Mouse (Mus musculus) adrenal gland (tissue): Measurements from ENCODE around the gene Prickle1.

Experiments
- intact Hi-C: fragments of 180-260 bp; cut with DNase I; formaldehyde crosslinking; loops from one replicate; pipeline ENCODE4 v1.15.1; 2025
- long read RNA-seq, 2 experiments: library from polyadenylated mRNA; unstranded; transcript quantifications; one replicate each; pipeline ENCODE4 v2.0.0; 2020; ENCODE audit warnings: borderline replicate concordance in 1 of 2; ENCODE audit not compliant: insufficient replicate concordance in 1 of 2

The Prickle1 gene
- long read RNA-seq, experiment 1, partial matches to known transcripts, result 3 of 17 reads
- long read RNA-seq, experiment 1, other reads (novel, unspliced or antisense), result 14 of 17 reads
- long read RNA-seq, experiment 2, full-length matches to known transcripts, result 2 of 28 reads
- long read RNA-seq, experiment 2, partial matches to known transcripts, result 0 of 28 reads
- long read RNA-seq, experiment 2, other reads (novel, unspliced or antisense), result 26 of 28 reads

DNA sequence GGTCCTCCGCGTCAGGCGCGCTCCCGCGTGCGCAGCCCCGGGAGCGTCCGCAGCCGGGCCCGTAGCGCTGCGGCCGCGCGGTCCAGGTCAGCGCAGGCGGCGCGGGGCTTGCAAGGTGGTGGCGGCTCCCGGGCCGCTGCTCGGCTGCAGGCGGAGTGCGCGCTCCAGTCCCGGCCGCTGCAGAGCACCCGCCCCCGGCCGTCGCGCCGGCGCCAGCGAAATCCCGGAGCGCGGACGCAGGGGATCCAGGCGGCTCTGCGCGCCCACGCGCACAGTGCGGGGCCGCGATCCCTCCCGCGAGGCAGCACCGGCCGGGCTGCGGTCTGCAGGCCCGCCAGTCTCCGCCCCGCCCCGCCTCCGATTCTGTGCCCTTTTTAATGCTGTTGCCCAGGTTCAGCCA, at the start of gene Prickle1:
Prickle1 (minus strand) TSS at position 146 of the 400 bp plus-strand sequence.
- intact Hi-C loops, result no loop called here

DNA sequence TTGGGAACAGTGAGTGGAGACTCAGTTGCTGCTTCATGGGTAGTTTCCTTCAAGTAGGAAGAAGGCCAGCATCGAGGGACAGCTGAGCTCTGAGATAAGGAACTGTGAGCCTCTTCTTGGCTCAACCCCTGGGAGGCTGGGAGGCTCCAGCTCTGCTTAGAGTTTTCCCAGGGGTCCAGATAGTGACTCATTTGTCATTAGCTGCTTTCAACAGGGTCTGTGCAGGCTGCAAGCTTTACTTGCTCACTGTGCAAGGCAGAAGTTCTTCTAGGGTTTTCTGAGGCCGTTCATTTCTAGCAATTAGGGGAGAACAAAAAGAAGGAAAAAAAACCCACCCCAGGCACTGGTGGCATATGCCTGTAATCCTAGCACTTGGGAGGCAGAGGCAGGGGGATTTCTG, 44.5 kb upstream of the Prickle1 start:
- intact Hi-C loops, result no loop called here

DNA sequence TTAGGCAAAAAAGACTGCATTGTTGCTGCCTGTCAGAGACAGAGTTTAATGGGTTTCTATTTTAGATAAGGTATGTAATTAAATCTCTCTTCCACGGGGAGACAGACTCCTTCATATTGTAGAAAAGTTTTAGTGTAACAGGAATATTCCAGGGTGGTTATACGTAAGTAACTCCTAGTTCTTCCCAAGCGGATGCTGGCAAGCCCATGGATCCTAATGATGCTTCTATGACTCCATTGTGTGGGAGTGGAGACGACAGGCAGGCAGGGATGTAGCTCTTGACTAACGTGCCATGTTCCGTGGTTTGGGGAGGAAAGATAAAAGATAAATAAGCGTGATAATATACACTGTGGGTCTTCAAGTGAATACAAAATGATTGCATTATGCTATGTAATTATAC, 41.3 kb upstream of the Prickle1 start:
- intact Hi-C loops, result no loop called here

DNA sequence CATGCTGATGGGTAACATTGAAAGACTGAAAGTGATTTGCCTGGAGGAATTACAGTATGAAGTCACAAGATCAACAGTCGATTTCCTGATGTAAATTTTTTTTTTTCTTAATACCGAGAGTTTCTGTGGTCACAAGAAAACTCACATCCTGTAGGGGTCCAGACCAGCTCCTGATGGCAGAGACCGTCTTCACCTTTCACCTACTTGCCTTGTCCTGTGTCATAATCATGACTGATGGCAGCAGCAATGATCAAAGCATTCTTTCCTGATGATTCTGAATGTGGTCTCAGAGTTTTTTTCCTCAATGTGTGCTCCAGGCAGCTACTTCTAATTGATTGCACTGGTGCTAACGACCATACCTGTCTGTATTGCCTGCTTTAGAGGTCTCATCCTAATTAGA, 39.9 kb upstream of the Prickle1 start:
- intact Hi-C loops, result no loop called here

DNA sequence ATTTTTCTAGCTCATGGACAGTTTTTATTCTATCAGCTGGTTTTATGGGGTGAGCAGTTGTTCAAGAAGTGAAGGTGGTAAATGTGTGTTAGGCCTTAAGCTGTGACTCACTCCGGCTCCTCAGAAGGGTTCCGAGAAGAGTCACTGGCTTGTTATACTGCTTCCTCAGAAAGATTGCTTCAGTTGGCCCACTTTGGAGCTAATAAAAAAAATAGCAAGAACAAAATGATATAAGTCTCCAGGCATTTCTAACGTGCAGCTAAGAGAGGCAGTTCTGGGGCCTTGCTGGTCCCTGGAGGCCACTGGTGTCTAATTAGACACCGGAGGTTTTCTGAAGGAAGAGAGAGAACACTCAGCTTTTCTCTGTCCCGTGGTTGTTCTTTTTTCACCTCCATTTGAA, 38.8 kb upstream of the Prickle1 start:
- intact Hi-C loops, result no loop called here

DNA sequence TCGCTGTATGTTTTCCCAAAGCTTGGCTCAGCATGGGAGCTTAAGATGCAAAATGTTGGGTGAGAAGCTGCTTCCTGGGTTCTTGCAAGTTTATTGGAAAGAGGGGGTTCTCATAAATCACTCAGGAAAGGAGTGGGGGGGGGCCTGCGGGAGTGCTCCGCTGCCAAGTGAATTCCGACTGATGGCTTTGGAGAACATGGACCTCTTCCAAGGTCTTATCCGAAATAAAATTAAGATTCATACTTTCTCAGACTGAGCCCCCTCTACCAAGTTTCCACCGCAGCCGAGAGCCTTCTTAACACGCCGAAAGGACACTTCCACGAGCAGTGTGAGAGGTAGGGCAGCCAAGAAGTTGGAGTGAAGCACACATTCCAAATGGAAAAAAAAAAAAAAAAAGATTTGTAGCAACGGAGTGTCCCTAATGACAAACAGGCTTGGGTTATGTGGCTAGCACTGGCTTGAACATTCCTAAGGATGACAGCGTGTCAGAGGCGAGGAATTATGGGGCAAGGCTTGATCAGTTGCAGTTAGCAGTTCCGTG, 34.4 kb upstream of the Prickle1 start:
- intact Hi-C loops, result no loop called here

DNA sequence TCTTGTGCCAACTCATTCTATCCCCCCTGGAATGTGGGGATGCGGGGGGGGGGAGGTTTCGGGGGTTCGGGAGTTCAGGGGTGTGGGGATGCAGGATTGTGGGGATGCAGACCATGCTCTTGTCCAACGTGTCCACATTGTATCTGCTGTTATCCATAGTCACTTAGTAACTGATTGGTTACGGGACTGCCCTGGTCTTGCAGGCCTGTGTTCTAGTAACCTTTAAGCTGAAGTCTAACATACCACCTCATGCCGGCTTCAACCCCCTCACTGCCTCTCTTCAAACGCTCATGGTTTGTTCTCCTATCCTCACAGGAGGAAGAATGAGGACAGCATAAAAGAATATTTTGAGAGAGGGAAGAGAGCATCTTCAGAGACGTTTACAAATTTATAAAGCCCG, 33.5 kb upstream of the Prickle1 start:
- intact Hi-C loops, result no loop called here

DNA sequence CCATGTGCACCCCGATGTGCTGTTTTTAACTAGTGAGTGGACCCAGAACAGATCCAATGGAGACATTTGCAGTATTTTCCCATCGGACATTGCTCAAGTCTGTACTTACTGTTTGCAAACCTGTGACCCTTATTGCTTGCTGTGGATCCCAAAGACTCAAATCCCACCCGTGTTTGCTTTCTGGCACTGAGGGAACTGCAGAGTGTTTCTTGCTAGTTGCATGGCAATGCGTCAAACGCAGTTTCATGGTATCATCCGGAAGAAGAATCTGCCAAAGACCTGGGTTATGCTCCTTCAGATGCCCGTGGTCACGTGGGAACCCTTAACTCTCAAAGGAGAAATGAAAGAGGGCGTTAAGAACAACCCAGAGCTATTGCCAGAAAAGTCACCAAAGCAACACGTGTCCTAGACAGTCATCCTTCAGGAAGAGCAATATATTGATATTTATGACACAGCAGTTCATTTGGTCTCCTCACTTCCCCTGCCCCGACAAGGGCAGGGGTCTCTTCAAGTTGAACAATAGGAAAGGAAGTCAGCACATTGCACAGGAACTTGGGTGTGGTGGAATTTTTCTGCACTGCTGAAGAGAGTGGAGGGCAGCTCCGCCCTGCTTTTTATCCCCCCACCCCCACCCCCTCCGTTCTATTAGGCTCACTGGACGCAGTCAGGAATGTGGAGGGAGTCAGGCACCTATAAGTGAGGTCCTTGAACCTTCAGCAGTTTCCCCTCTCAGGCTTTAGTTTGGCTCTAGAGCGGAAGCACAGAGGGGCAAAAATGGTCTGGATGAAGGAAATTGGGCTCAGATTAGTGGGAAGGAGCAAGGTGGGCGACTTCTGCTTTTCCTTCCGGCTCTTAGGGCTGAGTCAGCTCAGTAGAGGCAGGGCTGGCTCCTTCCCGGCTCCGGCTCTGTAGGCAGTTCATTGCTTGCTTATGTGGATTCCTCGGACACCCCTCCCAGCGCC, 32.4 kb upstream of the Prickle1 start:
- intact Hi-C loops, result no loop called here

DNA sequence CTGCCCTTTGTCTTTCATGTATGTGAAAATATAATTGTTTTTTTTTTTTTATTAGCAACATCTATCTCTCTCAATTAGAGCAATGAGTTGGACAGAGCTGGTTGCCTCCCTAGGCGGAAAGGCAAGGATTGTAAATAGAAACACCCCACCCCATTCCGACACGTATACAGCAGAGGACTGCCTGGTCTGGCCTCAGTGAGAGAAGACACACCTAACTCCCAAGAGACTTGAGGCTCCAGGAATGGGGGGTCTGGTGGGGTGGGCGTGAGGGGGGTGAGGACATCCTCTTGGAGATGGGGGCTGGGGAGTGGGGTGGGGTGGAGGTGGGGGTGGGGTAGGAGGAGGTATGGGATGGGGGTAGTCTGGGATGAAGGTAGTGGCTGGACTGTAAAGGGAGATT, 23.9 kb upstream of the Prickle1 start:
- intact Hi-C loops, result no loop called here

DNA sequence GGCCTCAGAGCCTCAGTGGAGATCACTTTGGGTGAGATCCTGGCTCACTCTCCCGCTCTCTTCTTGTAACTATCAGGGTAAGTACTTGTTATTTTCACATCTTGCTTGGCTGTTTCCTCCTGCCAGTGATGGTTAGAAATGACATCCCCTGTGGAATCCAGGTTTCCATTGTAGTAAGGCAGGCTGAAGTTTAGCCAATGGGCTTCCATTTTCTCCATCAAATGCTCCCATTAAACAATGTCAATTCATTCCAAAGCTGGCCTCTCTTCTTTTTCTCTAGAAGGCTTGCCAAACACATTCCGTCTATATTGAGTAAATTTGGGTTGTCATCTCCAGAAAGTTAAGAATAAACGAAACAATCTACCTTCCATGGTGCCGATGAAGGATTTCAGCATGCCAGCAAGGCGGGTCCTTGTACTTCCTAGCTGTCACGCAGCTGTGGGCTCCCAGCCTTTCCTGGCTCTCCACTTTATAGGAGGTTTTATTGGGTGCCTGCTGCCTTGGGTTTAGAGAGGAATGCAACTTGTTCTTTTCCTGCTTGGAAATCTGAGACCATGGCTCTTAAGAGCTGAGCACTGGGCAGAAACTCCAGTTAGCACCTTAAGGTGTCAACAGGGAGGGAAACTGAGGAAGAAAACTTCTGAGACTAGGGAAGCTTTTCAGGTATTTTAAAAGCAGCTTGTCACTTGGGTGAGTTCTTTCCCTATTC, 22.9 kb upstream of the Prickle1 start:
- intact Hi-C loops, result no loop called here

DNA sequence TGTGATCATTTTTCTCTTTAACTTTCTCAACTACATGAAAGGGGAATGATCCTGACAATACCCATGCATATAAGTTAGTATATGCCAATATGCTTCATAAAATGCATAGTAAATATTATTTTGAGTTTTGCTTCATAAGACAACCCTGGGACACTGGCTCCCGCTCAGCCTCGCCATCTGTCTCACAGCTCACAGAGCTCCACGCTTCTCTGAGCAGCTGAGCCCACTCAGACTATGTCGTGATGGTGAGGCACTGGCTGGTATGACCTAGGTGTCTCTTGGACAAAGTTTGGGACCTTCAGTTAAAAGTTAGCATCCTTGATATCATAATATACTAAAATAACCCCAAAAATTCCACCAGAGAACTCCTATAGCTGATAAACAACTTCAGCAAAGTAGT, 20.6 kb upstream of the Prickle1 start:
- intact Hi-C loops, result no loop called here

DNA sequence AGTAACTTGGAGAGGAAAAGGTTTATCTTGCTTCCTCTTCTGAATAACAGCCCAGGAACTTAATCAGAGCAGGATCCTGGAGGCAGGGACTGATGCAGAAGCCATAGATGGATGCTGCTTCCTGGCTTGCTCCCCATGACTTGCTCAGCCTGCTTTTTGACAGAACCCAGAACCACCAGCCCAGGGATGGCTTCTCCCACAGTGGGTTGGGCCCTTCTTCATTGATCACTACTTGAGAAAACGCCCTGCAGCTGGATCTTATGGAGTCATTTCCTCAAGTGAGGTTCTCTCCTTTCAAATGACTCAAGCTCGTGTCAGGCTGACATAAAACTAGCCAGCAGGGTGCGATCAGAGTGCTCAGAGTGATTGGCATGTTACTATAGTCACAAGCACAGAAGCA, 19.3 kb upstream of the Prickle1 start:
- intact Hi-C loops, result no loop called here

DNA sequence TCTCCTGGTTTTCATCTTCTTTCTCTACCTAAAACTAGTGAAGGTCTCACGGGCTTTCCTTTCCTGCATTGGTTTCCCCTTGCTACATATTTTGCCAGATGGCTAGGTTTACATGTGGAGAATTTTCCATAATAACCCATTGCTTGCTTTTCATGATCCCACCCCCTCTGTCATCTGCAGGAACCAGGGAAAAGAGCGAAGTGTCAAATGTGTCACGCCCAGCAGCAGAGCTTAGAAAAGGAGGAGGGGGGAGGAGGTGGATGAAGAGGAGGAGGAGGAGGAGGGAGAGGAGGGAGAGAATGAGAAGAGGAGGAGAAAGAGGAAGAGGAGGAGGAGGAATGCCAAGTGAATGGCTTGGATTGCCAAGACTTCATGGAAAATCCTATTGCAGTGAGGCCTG, 17.9 kb upstream of the Prickle1 start:
- intact Hi-C loops, result no loop called here

DNA sequence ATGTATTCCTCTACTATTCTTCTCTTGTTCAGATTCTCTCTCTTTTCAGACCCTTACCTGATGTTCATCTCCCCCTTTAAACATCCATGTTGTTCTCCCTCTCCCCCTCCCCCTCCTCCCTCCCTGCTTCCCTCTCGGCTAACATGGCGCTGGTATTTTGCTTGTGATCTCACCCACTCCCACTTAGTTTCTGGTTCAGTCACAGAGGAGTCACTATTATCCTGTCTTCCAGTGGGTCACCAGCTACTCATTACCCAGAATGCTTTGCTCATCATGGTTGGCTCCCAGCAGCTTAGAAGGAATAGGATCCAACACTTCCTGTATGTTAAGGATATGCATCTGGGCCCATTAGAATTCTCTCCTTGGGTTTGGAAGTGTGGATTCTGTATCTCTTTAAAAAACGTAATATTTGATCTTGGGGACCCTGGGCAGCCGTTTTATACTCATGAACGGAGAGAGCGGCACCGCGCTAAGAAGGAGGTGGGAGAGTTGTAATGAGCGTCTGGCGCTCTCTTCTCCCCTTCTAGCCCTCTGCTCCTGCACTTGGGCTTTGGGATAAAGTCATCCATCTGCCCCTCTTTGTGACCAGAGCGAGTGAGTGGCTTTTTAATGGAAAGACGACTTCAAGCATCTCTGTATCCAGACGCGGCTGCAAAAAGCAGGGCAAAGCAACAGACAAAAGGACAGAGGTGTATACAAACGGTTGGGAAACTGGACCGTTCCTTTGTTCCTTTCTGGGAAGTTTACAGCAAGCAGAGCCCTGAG, 16.0 kb upstream of the Prickle1 start:
- intact Hi-C loops, result no loop called here

DNA sequence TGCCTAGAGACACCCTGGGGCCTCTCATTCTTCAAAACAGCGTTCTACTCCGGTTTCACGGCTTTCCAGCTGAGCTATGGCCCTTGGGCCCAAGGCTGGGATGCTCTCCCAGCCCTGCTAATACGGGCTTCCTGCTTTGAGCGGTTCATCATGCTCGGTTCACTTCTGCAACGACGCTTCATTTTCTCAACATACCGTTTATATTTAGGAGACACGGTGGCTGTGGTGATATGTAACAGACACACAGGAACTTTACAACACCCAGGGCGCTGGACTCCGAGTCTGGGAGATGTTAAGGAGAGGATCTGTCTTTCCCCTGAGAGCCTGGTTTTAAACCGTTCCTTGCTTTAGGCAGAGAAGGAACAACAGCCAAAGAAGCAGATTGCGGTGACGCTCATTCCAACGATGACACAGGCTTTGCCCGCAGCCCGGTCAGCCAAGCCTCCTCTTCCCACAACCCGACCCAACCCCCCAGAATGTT, 15.1 kb upstream of the Prickle1 start:
- intact Hi-C loops, result no loop called here

DNA sequence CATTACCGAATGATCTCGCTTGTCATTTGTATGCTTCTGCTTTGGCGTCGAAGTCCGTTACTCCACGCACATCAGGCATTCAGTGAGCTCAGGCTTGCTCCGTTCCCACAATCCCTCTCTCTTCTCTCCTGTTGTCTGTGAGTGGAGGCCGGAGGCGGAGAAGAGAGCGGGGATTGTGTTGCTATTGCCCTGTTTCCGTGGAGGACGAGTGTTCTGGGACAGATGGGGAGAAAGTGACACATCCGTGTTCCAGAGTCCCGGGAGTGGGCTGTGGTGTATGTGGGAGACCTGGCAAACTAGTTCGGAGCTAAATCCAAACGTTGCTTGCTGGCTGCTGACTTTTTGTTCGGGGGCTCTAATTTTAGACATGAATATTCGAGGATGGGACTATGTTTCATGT, 14.6 kb upstream of the Prickle1 start:
- intact Hi-C loops, result no loop called here

DNA sequence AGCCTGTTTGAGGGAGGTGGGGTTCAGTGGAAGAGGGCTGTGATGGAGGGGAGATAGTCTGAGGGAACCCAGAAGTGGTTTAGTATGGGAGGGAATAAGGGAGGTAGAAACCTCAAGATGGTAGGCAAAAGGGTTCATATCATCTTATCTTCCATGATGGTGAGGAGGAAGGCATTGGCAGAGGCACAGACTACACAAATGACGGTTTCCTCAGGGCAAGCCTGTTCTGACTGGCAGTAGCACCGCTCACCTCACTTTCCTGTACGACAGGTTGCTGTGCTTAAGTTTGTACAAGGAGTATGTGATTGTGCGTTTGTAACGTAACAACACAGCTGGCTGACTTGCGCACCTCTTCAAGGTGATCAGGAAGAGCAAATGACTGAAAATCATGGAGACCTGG, 7.2 kb upstream of the Prickle1 start:
- intact Hi-C loops, result no loop called here

DNA sequence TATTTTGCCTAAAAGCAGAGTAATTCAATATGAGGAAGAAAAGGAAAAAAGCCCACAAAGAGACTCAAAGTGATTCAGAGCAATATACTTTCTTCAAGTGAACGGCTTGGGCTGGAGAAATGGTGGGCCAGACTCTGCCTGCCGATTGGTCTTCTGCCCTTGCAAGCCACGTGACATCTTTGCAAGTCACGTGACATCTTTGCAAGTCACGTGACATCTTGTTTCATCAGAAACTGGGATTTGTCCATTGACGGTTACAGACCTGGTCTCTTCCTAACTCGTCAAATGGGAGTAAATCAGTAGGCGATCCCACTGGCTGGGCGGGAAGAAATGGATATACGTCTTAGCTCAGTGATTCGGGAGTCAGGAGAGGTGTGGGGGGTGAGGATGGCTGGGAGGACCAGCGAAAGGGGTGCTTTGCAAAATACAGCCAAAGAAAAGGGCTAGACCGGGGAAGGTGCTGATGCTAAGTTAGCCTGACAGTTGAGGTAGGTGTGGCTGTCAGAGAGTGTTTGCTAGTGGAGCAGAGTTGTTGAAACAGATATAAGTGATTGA, 5.8 kb upstream of the Prickle1 start:
- intact Hi-C loops, result no loop called here

DNA sequence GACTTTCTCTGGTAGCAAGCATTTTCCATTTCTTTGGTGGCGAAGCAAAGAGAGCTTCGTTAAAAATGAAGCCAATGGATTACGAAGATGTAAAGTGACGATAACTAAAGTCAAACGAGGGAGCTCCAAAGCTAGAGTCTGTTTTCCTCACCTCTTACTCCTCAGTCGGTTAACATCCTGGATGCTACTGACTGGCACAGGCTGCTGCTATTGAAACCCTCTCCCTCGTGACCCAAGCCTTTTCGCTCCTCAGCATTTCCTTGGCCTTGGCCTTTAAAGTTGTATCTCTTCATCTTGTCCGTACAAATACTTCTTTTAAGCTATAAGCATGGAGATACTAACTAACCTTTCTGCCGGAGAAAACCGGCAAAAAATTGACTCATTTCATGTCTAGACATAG, 1.3 kb upstream of the Prickle1 start:
- intact Hi-C loops, result no loop called here

DNA sequence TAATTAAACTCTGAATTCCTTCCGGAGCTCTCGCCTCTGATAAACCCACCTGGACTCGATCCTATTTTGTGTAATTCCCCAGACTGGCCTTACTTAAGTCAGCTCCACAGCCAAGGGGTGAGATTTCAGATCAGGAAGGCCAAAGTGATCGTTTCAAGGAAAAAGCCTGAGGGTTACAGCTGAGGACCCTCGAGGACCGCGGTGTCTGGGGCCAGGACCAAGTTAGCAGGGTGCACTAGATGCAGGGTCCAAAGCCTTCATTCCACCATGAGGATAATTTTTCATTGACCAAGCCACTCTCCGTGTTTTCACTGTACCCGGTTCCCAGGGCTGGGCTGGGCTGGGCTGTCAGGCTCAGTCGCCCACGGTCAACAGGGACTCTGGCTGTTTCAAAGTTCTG, 594 bp upstream of the Prickle1 start:
- intact Hi-C loops, result no loop called here
